Mouse (Mus musculus) thymus, postnatal 14 days (tissue): Measurements from ENCODE around the gene Mfrp.

ENCODE experiments used
- DNase-seq: peaks from one replicate; pipeline ENCODE4 v3.0.0; 2021

The Mfrp gene

DNA sequence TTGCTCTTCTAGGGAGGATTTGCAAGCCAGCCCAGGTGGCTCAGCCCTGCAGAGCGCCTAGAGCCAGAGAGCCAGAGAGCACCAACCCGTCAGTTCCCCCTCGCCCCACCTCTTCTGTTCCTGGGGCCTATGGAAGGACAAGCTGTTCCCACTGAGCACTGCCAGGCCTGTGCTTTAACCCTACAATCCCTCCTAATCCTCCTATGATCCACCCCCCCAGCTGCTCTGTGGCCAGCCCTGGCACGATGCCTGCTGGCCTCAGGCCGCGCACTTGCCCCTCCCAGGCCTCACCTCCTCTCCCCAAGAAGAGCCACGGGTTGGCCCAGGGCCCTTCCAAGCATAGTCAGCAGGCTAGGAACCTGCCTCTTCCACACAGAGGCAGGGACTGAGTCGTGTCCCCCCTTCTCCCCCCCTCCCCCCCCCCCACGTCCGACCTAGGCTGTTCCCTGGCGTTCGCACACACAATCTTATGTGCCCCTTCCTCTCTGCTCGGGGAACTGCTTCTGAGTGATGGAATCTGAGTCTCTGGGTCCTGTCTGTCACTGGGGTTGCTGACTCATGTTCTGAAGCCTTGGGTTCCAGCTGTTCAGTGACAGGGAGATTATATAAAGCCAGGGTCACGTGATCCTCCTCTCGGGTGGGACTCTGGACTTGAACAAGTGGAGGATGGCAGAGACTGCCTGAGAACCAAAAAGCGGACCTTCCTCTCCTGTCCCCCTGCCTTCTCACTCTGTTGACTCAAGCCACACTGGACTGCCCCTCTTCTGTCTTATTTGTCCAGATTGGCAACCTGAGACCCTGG, 22.4 kb upstream of the Mfrp start:
- no peak for DNase-seq

GRCm38 (mm10) chr9:44079997-44080780, 21.3 kb upstream of the Mfrp start:
- no peak for DNase-seq

DNA sequence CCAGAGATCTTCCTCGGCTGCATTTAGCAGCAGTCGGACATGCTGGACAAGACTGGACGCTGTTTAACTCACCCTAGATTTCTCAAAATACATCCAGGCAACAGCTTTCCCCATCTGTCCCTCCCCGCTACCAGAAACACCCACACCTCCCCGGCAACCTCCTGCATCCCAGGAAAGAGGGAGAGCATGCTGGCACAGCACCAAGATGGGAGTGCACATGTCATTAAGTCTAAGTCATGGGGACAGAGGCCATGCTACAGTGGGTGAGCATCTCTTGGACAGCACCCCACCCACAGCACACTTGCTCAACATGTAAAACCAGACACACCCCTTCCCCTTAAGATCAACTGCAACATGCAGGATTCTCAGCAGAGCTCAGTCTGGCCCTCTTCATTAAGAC, 20.6 kb upstream of the Mfrp start:
- DNase-seq: no peak

DNA sequence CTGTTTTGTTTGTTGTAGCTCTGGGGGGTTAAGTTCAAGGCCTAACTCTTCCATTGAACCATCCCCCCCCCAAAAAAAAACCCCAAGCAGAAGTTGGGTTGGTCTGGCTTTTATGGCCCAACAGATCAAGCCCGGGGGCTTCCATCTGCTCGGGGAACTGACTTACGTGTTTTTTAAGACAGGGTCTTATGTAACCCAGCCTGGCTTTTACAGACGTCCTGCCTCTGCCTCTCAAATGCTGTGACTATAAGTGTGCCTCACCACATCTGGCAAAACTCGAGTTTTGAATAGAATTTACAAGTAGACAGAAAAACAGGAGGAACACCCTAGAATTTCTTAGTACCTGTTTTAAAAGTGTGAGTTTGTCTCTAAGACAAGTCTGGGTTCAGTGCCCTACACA, 19.9 kb upstream of the Mfrp start:
- DNase-seq: no peak

DNA sequence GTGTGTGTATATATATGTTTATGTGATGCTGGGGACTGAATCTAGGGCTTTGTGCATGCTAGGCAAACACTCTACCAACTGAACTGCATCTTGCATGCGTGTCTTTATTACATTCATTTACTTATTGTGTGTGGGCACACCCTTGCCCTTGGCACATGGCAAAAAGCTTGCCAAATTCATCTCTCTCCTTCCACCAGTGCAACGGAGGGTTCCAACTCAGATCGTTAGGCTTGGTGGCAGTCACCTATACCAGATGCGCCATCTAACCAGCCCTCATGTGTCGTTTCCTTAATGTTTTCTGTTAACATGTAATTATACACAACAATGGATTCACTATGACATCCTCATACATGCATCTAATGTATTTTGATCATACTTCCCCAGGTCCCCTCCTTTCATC, 19.3 kb upstream of the Mfrp start:
- DNase-seq: no peak

GRCm38 (mm10) chr9:44083392-44084121, 18.0 kb upstream of the Mfrp start:
- DNase-seq: no peak

- DNase-seq: no peak
Measured at GRCm38 (mm10) chr9:44084236-44084635, 17.3 kb upstream of the Mfrp start.

DNA sequence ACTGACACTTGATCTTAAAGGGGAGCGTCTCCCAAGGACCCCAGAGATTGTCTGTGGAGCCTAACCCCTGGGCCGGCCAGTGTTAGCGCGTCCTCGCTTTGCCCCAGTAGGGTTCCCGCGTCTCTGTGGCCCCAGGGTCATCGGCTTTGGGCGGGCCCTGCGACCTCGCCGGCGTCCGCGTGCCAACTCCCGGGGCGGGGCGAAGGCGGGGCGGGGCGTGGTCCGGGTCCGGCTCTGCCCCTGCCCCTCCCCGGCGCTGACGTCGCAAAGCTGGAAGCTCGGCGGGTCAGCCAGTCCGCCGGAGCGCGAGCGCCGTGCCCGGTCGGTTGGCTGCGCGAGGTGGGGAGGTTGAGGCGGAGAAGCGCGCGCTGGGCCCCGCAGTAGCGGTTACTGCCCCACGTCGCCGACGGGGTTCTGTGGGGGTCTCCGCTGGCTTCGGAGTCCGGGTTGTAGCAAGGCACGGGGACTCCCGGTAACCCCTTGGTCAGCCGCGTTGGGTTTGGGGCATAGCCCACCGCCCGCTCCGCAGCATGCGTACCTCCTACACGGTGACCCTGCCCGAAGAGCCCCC, 16.8 kb upstream of the Mfrp start:
- DNase-seq: peak; percentile 84

- no peak for DNase-seq
Measured at GRCm38 (mm10) chr9:44085276-44085675, 16.3 kb upstream of the Mfrp start.

GRCm38 (mm10) chr9:44085741-44086665, 15.5 kb upstream of the Mfrp start:
- no peak for DNase-seq

- DNase-seq: no peak
Measured at GRCm38 (mm10) chr9:44086960-44087359, 14.6 kb upstream of the Mfrp start.

GRCm38 (mm10) chr9:44087761-44088455, 13.6 kb upstream of the Mfrp start:
- DNase-seq: no peak

GRCm38 (mm10) chr9:44088877-44089608, 12.5 kb upstream of the Mfrp start:
- peak; percentile 63 for DNase-seq

DNA sequence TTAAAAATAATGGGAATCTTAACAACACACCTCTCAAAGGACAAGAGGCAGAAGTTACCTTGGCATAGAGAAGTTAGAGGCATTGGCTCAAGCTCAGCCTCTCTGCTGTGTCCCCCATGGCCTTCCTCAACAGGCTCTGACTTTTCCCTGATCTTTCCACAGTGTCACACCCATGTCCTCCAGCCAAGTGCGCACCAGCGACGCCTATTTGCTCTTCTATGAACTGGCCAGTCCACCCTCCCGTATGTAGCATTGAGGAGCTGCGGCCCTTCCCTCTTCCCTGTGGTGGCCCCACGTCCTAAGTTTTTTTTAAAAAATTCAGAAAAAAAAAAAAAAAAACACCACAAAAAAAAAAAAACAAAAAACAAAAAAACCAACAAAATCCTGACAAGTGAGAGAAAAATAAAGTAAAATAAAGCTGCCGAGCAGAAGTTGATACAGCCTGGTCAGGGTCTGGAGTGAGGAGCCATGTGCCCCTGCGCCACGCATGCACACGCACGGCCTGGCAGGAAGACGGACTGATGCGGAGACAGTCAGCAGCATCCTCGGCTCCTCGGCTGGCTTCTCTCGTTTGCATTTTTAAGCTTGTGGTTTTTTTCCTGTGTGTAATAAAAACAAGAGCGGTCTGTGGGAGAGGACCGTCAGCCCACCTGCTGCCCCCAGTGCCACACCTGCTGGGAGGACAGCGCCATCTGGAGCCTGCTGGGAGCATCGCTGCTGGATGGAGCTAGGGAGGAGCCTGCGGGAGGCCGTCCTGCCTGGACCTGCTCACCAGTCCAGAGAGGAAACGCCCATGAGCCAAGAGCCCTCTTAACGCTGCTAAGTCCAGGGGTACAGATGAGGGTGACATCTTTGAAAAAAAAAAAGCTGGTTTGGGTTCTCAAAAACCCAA, 7.7 kb upstream of the Mfrp start:
- DNase-seq: peak; percentile 91

- DNase-seq: no peak
Measured at GRCm38 (mm10) chr9:44094737-44095136, 6.8 kb upstream of the Mfrp start.

- no peak for DNase-seq
Measured at GRCm38 (mm10) chr9:44095781-44096180, 5.7 kb upstream of the Mfrp start.

GRCm38 (mm10) chr9:44096536-44096935, 5.0 kb upstream of the Mfrp start:
- DNase-seq: no peak

DNA sequence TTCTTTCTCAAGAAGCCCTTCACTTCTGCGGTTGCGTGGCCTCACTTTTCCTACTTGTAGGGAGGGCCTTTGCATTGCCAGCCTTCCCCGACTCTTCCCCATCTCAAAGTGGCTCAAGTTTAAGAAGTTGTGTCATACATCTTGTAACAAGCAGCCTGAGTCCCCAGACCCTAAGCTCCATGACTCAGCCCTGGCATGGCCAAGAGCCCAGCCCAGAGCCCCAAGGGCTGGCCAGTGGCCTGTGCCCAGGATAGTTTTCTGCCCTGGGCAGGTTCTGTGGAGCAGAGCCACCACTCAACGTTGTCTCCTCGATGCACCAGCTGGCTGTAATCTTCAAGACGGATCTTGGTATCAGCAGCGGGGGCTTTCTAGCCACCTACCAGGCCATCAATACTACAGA, 3.4 kb downstream of the Mfrp start:
- no peak for DNase-seq

DNA sequence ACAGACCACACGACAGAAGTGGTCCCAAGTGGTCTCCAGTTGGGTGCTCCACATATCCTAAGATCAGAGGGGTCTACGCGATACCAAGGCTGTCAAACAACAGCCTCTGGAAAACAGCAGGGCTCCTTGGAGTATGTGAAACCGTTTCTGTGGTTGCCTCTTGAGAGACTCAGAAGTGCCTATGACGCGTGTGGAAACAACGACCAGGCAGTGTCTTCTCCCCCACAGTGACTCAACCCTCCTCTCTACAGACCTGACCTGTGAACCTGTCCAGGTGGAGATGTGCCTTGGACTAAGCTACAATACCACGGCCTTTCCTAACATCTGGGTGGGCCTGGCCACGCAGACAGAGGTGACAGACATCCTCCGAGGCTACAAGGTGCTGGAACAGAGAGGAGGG, 4.3 kb downstream of the Mfrp start:
- no peak for DNase-seq

DNA sequence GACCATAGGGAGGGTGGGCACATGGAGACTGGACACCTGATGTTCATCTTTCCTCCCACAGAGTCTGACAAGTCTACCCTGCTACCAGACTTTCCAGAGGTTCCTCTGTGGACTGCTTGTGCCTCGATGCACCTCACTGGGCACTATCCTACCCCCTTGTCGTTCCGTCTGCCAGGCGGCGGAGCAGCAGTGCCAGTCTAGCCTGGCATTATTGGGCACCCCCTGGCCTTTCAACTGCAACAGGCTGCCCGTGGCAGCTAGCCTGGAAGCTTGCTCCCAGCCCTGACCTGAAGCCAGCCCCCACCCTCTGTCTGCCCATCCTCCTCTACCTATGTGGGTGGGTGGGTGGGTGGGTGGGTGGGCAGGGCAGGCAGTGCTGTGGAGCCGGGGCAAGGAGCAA, 4.7 kb downstream of the Mfrp start:
- no peak for DNase-seq
